Mouse (Mus musculus): ENCODE measurements around the gene Ap4m1. TPM values are rescaled to one million over a fixed set of nuclear protein-coding genes. Genes with fewer than 3 reads are reported as not detected.

Gene Ap4m1
- polyA plus RNA-seq, 1 experiment from 2014 or later = 26.2 TPM

MicroRNA genes within 50 kb of the gene (microRNA counts, 519-probe panel; counts per million panel counts)
- microRNA mmu-miR-106b (3,376 counts per million, percentile 89 among the panel's probes with 10 or more counts), microRNA mmu-miR-25 (4,018 counts per million, percentile 96 among the panel's probes with 10 or more counts), microRNA mmu-miR-93 (3,323 counts per million, percentile 88 among the panel's probes with 10 or more counts)

Small RNA genes within 50 kb of the gene (microRNA-seq; reads per million reads assigned to microRNA genes)
- gene Mir106b = 7,826 reads per million, percentile 93 among the genes with 10 or more reads in this experiment
- 527 reads per million, percentile 71 among the genes with 10 or more reads in this experiment for gene Mir25
- gene Mir93 = 11,765 reads per million, percentile 95 among the genes with 10 or more reads in this experiment

Other genes starting within 250 kb of the Ap4m1 start
- 0.10 and 0.12 TPM in 2 replicates for gene Gjc3, start 208.9 kb upstream of the Ap4m1 start, polyA plus RNA-seq (2015; fragmentation: Nextera tagmentation; extraction: Ambion mirVana)
- 0.17 TPM in 1 of 2 replicates, not detected in the other for gene Azgp1, start 190.5 kb upstream of the Ap4m1 start, polyA plus RNA-seq (2015; fragmentation: Nextera tagmentation; extraction: Ambion mirVana)
- not detected in 2 replicates for gene Smok3a, start 150.7 kb upstream of the Ap4m1 start, polyA plus RNA-seq (2015; fragmentation: Nextera tagmentation; extraction: Ambion mirVana)
- gene Smok3b, start 150.6 kb upstream of the Ap4m1 start, polyA plus RNA-seq (2015; fragmentation: Nextera tagmentation; extraction: Ambion mirVana) = not detected in 2 replicates
- not detected in 2 replicates for gene Smok3c, start 118.8 kb upstream of the Ap4m1 start, polyA plus RNA-seq (2015; fragmentation: Nextera tagmentation; extraction: Ambion mirVana)
- gene Zkscan1, start 86.9 kb upstream of the Ap4m1 start, polyA plus RNA-seq (2015; fragmentation: Nextera tagmentation; extraction: Ambion mirVana) = 15.8 and 16.6 TPM in 2 replicates
- gene Zscan21, start 55.1 kb upstream of the Ap4m1 start, polyA plus RNA-seq (2015; fragmentation: Nextera tagmentation; extraction: Ambion mirVana) = 61.3 and 66.3 TPM in 2 replicates
- 20.8 and 21.3 TPM in 2 replicates for gene Zfp113, start 16.3 kb upstream of the Ap4m1 start, polyA plus RNA-seq (2015; fragmentation: Nextera tagmentation; extraction: Ambion mirVana)
- 316 and 320 TPM in 2 replicates for gene Cops6, start 10.9 kb upstream of the Ap4m1 start, polyA plus RNA-seq (2015; fragmentation: Nextera tagmentation; extraction: Ambion mirVana)
- gene Mcm7, start 420 bp downstream of the Ap4m1 start, polyA plus RNA-seq (2015; fragmentation: Nextera tagmentation; extraction: Ambion mirVana) = 216 and 228 TPM in 2 replicates
- 86.7 and 92.3 TPM in 2 replicates for gene Taf6, start 15.4 kb downstream of the Ap4m1 start, polyA plus RNA-seq (2015; fragmentation: Nextera tagmentation; extraction: Ambion mirVana)
- gene Cnpy4, start 15.5 kb downstream of the Ap4m1 start, polyA plus RNA-seq (2015; fragmentation: Nextera tagmentation; extraction: Ambion mirVana) = 61.0 and 63.5 TPM in 2 replicates
- 9.1 and 9.7 TPM in 2 replicates for gene Mblac1, start 22.3 kb downstream of the Ap4m1 start, polyA plus RNA-seq (2015; fragmentation: Nextera tagmentation; extraction: Ambion mirVana)
- gene Nxpe5, start 53.9 kb downstream of the Ap4m1 start, polyA plus RNA-seq (2015; fragmentation: Nextera tagmentation; extraction: Ambion mirVana) = not detected in 2 replicates
- 58.1 and 58.6 TPM in 2 replicates for gene Lamtor4, start 83.5 kb downstream of the Ap4m1 start, polyA plus RNA-seq (2015; fragmentation: Nextera tagmentation; extraction: Ambion mirVana)
- 4.5 and 5.7 TPM in 2 replicates for gene BC037034, start 92.0 kb downstream of the Ap4m1 start, polyA plus RNA-seq (2015; fragmentation: Nextera tagmentation; extraction: Ambion mirVana)
- gene Gal3st4, start 100.8 kb downstream of the Ap4m1 start, polyA plus RNA-seq (2015; fragmentation: Nextera tagmentation; extraction: Ambion mirVana) = 1.1 and 2.0 TPM in 2 replicates
- gene Gm43720, start 108.0 kb downstream of the Ap4m1 start, polyA plus RNA-seq (2015; fragmentation: Nextera tagmentation; extraction: Ambion mirVana) = 0.13 and 0.24 TPM in 2 replicates
- 18.9 and 20.6 TPM in 2 replicates for gene Gpc2, start 108.0 kb downstream of the Ap4m1 start, polyA plus RNA-seq (2015; fragmentation: Nextera tagmentation; extraction: Ambion mirVana)
- 2.6 and 3.6 TPM in 2 replicates for gene Stag3, start 108.2 kb downstream of the Ap4m1 start, polyA plus RNA-seq (2015; fragmentation: Nextera tagmentation; extraction: Ambion mirVana)
- gene Pvrig, start 170.0 kb downstream of the Ap4m1 start, polyA plus RNA-seq (2015; fragmentation: Nextera tagmentation; extraction: Ambion mirVana) = 0.39 TPM in 1 of 2 replicates, not detected in the other

Measured in lung, embryonic 15.5 days (tissue).